Mouse (Mus musculus): ENCODE measurements around the gene Dgka.

- peak; percentile 35 for TF ChIP-seq CTCF (IDR thresholded peaks at IDR 0.05; ENCODE audit: low read depth)
- no peak for TF ChIP-seq EP300 (optimal IDR thresholded peaks at IDR 0.05)
Measured at GRCm38 (mm10) chr10:128697072-128697725, 47.5 kb downstream of the Dgka start.
